Mouse (Mus musculus) forelimb bud, embryonic 11.5 days (tissue): Measurements from ENCODE around the gene Stim2.

Experiments used
- DNase-seq: peaks from one replicate; pipeline ENCODE4 v3.0.0-alpha.2; 2012; ENCODE audit warnings: low read depth, low spot score

Stim2 gene

GRCm38 (mm10) chr5:54049145-54049733 lies 50.9 kb downstream of the Stim2 start:
- DNase-seq: no peak

- no peak for DNase-seq
Measured at GRCm38 (mm10) chr5:54049940-54050339, 51.6 kb downstream of the Stim2 start.

- no peak for DNase-seq
Measured at GRCm38 (mm10) chr5:54051056-54051455, 52.8 kb downstream of the Stim2 start.

- no peak for DNase-seq
Measured at GRCm38 (mm10) chr5:54052205-54052604, 53.9 kb downstream of the Stim2 start.

GRCm38 (mm10) chr5:54053673-54054366 lies 55.5 kb downstream of the Stim2 start:
- no peak for DNase-seq

- DNase-seq: no peak
Measured at GRCm38 (mm10) chr5:54056266-54056665, 58.0 kb downstream of the Stim2 start.

GRCm38 (mm10) chr5:54059998-54060397 lies 61.7 kb downstream of the Stim2 start:
- no peak for DNase-seq

- no peak for DNase-seq
Measured at GRCm38 (mm10) chr5:54062079-54062478, 63.8 kb downstream of the Stim2 start.

GRCm38 (mm10) chr5:54067591-54067990 lies 69.3 kb downstream of the Stim2 start:
- DNase-seq: no peak

- DNase-seq: no peak
Measured at GRCm38 (mm10) chr5:54070549-54070948, 72.2 kb downstream of the Stim2 start.

- DNase-seq: no peak
Measured at GRCm38 (mm10) chr5:54071288-54071687, 73.0 kb downstream of the Stim2 start.

- DNase-seq: no peak
Measured at GRCm38 (mm10) chr5:54071705-54072104, 73.4 kb downstream of the Stim2 start.

- DNase-seq: no peak
Measured at GRCm38 (mm10) chr5:54073291-54073690, 75.0 kb downstream of the Stim2 start.

GRCm38 (mm10) chr5:54079997-54080396 lies 81.7 kb downstream of the Stim2 start:
- no peak for DNase-seq

GRCm38 (mm10) chr5:54087912-54088311 lies 89.6 kb downstream of the Stim2 start:
- no peak for DNase-seq

GRCm38 (mm10) chr5:54098219-54098618 lies 99.9 kb downstream of the Stim2 start:
- no peak for DNase-seq

- no peak for DNase-seq
Measured at GRCm38 (mm10) chr5:54100916-54101315, 102.6 kb downstream of the Stim2 start.

- no peak for DNase-seq
Measured at GRCm38 (mm10) chr5:54101318-54101717, 103.0 kb downstream of the Stim2 start.

GRCm38 (mm10) chr5:54101960-54102359 lies 103.7 kb downstream of the Stim2 start:
- no peak for DNase-seq

GRCm38 (mm10) chr5:54106669-54107068 lies 108.4 kb downstream of the Stim2 start:
- DNase-seq: no peak

- no peak for DNase-seq
Measured at GRCm38 (mm10) chr5:54107069-54107468, 108.8 kb downstream of the Stim2 start.

- DNase-seq: no peak
Measured at GRCm38 (mm10) chr5:54109096-54109495, 110.8 kb downstream of the Stim2 start.

GRCm38 (mm10) chr5:54110789-54111188 lies 112.5 kb downstream of the Stim2 start:
- no peak for DNase-seq
